Mouse (Mus musculus) adrenal gland, adult 18-20 months (tissue): ENCODE data around the gene D7Ertd443e. TPM values are rescaled to one million over a fixed set of nuclear protein-coding genes. Genes with fewer than 3 reads are reported as not detected.
A peak's percentile ranks its signal among the peaks of the same experiment; 100 is the strongest.

Experiments used
- DNase-seq, 2 experiments: peaks; one replicate each; pipeline ENCODE4 v3.0.0; 2021 to 2022; ENCODE audit warnings: low spot score in 2 of 2
- total RNA-seq, 2 experiments: library from RNA; stranded (reverse); gene quantifications; 1 replicate in 1 of 2; 2 replicates in 1 of 2; pipeline ENCODE4 v1.2.3; 2021

The D7Ertd443e gene
- total RNA-seq, 2 experiments from 2014 or later = 4.0 to 5.0 TPM

- no peak for DNase-seq
These were observed 95.7 kb downstream of the D7Ertd443e start for GRCm38 (mm10) chr7:134289611-134290301.

- no peak for DNase-seq
These were observed 96.3 kb downstream of the D7Ertd443e start for GRCm38 (mm10) chr7:134289126-134289525.

- DNase-seq = peak in 1 of 2 experiments; percentile 6
These were observed 97.8 kb downstream of the D7Ertd443e start for GRCm38 (mm10) chr7:134287570-134288222.

- DNase-seq = no peak
These were observed 112.5 kb downstream of the D7Ertd443e start for GRCm38 (mm10) chr7:134272956-134273355.

DNA sequence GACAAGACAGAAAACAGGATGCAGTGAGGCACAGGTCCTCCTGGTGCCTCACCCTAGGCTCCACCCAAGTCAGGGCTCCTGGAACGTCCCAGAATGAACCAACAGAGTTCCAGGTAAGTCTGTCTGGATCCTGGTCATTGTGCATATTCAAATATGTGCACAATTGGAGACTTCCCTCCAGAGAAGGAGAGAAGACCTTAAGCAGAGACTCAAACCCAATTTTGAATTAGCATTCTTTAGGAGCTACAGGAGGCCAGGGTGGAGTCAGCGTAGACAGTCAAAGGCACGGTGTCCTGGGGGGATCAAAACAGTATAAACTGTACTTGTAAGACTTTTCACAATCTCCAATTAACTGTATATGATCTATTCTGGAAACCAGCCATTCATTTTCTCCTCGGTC lies 113.0 kb downstream of the D7Ertd443e start:
- DNase-seq = no peak

DNA sequence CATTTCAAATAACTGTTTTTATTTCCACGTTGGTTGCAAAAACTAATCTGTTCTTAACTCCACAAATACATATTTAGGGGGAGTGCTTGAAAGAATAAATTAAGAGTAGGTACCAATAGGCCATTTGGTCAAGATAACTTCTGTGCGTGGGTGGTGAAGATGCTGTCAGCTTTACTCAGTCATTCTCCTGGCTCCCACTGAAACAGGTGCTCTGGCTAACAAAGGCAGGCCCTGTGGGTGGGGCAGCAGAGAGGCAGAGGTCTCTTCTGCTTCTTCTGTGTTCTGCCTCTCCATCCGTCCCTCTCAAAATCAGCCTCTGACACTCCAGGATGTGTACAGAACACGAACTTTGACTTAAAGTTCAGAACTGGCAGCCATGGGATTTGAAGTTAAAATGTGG lies 119.7 kb downstream of the D7Ertd443e start:
- no peak for DNase-seq

DNA sequence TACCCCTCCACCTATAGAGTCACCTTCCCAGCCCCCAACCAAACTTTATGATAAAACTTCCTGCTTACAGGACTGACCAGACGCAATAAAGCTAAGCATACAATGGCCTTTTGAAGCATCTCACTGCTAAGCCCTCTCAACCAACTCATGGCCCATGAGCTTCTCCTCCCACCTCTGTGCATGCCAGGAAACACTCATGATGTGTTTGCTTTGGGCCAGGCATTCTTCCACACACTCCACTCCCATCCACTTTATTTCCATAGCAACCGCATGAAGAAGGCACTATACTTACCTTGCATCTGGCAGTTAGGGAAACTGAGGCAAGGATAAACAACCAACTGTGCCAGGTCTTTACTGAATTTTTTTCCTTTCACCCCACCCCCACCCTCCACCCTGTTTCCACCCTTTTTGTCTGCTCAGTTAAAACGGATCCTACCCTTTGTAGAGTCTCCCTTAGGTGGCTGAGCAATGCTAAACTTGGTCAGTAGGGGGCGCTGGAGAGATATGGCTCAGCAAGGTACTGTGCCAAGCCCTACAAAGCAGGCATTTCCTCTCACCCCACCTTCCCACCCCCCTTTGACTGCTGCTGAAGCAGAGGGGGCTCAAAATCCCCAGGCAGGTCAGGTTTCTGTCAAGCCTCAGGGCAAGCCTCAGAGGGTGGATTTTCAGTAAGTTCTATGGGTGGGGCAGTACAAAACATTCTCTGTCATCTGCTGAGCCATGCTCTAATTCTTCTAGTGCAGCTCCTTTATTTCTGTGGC lies 122.1 kb downstream of the D7Ertd443e start:
- DNase-seq = peak; percentile 76 to 80

DNA sequence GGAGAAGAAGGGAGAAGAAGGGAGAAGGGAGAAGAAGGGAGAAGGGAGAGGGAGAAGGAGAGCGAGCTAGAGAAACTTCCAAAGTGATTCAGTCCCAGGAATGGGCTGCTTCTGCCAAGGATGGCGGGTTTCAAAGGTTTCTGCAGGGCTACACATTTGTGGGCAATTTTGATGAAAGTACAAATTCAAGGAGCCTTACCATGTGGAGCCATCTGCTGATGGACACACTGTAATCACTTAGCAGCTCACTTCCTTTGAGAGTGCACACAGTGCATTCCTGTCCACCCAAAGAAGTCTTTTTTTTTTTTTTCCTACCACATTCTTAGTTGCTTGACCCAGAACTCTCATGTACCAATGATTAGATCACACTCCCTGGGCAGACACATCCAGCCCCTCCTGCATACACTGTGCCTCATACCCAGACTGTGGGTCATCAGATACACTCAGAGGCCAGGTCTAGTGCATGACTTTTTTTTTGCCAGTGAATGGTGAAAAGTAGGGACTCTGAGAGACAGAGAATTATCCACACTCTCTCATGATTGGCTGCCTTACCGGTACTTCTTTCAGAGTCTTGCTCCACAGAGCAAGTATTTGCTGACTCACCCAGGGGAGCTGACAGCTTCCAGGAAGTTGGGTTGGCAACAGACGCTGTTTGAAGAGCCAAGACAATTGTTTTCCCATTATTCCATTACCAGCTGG lies 124.3 kb downstream of the D7Ertd443e start:
- DNase-seq = no peak

GRCm38 (mm10) chr7:134250273-134250870 lies 135.1 kb downstream of the D7Ertd443e start:
- DNase-seq = no peak

GRCm38 (mm10) chr7:134248041-134248440 lies 137.4 kb downstream of the D7Ertd443e start:
- DNase-seq = no peak

DNA sequence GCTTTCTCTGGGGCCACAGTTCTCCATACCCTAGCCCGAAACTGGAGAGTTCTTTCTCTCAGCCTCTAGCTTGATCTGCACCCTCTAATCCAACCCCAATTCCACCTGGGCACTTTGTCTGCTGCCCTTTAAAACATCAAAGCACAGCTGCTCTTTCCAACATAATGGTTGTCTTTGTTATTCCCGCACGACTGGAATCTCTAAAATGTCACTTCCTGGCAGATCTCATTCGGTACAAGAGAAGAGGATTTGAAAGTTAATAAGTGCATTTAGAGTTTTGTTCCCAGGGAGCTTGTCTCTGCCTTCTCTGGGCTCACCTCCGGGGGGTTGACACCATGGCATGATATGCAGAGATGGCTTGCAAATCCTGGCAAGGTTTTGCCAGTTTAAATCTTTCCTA lies 138.8 kb downstream of the D7Ertd443e start:
- no peak for DNase-seq

DNA sequence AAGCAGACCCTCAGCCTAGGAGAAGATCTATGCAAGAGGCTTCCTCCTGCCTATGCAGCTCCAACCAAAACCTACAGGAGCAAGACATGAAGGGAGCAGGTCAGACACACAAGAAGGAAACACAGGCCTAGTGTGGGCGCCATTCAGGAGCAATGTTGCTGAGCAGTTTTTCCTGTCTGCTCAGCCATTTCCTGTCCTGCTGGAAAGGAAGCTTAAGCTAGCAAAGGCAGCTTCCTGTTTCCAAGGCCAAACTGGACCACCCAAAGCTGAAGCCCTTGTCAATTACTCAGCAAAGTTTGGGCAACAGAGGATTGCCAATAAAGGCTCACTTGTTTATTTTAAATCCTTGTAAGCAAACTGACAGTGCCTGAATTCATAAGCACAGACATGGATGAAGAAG lies 142.7 kb downstream of the D7Ertd443e start:
- DNase-seq = no peak

DNA sequence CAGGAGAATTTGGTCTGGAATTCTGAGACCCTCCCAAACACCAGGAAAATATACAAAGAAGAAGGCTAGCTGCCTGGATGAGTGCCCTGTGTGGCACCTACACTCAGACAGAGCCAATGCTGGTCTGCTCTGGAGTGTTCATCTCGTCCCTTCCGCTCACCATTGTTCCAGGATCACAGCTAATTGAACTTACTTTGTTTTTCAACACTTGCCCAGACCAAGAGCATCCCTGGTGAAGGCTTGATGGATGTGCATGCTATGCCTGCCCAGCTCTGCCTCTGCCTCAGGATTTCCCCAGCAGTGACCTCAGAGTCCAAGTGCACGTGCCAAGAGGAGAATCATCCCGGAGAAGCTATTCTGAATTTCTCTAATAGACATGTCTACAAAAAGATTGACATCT lies 144.2 kb downstream of the D7Ertd443e start:
- no peak for DNase-seq

- no peak for DNase-seq
These were observed 144.9 kb downstream of the D7Ertd443e start for GRCm38 (mm10) chr7:134240579-134240978.

DNA sequence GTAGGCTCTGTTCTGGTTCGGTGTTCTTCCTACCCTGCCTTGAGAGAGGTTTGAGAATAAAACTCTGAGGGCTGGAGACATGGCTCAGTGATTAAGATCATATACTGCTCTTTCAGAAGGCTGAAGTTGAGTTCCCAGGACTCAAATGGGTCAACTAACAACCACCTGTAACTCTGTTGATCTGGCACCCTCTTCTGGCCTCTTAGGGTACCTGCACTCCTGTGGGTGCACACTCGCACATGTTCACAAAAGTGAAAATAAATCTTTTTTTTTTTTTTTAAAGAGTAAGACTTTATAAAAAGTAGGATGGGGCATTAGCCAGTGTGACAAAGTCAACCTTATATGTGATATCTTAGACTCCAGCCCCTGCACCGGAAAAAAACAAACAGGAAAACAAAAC lies 146.6 kb downstream of the D7Ertd443e start:
- no peak for DNase-seq

- DNase-seq = no peak
These were observed 148.1 kb downstream of the D7Ertd443e start for GRCm38 (mm10) chr7:134237356-134237755.

DNA sequence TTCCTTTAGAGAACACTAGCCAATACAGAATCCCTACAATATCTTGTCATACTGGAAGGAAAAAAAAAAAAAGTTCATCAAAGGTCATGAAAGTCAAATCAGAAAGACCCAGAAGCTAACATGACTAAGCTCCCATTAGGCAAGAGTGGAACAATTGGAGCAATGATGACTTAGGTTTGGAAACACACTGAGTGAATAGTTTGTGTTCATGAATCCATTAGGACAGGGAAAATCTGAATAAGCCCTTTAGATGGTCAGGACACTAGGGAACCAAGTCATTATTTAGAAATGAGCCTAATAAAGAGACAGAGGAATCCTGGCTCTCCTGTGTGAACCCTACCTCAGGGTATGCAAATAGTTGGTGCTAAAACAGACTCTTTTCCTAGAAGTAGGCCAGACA lies 148.7 kb downstream of the D7Ertd443e start:
- no peak for DNase-seq

DNA sequence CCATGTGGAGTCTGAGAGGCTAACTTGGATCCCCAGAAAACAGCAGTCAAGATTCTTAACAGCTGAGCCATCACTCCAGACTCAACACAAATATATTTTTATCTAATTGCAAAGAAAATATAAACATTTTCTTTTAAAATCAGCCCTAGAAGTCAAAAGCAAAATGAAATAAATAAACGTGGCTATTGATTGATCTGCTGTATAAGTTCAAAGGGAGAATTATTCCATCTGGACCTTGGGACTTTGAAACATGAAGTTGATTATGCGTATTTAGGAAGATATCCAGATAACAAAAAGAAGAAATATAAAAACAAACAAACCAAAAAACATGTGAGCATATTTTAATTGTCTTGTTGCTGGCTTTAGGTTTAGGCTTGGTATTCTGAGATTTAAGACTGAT lies 149.9 kb downstream of the D7Ertd443e start:
- no peak for DNase-seq

GRCm38 (mm10) chr7:134231378-134232346 lies 153.8 kb downstream of the D7Ertd443e start, which contains the start of gene Adam12:
Gene Adam12, minus strand, starts transcription at chr7:134232146.
- DNase-seq = no peak

DNA sequence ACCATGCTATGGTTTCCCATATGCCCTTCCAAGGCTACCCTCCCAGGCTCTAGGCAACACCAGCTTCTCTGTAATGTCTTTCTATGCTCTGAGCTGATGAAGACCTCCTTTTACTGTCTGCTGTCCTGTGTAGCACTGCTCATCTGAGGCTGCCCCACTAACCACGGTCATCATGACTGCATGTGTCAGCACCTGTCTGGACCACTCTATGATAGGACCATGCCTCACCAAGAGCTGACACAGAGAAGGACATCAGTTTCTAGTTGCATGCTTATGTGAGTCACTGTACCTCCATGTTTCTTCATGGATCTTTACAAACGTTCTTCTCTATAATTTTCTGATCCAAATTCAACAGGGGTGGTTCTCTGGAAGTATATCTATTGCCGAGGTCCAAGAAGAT lies 154.8 kb downstream of the D7Ertd443e start:
- no peak for DNase-seq
